Mouse (Mus musculus) layer of hippocampus, adult 2 months (tissue): ENCODE measurements around the gene Trip4. TPM values are rescaled to one million over a fixed set of nuclear protein-coding genes. Genes with fewer than 3 reads are reported as not detected.

Experiments used
- DNase-seq, 2 experiments: peaks; one replicate each; pipeline ENCODE4 v3.0.0; 2022; ENCODE audit warnings: low spot score in 2 of 2
- H3K27ac ChIP-seq: fragments of 200-600 bp; 2 replicates; pipeline ENCODE4 v1.8.1; 2022
- H3K4me3 ChIP-seq: fragments of 200-600 bp; 2 replicates; pipeline ENCODE4 v1.8.1; 2022; ENCODE audit warnings: mild to moderate bottlenecking
- CTCF ChIP-seq: fragments of 200-600 bp; conservative IDR thresholded peaks from 2 replicates; pipeline ENCODE4 v1.8.1; 2022; ENCODE audit warnings: antibody characterized with exemption, mild to moderate bottlenecking, moderate library complexity
- total RNA-seq, 2 experiments: library from RNA; stranded (reverse); gene quantifications; 2 replicates each; pipeline ENCODE4 v1.2.3; 2021

Trip4 gene
- total RNA-seq, 2 experiments from 2014 or later: 39.0 to 41.2 TPM

DNA sequence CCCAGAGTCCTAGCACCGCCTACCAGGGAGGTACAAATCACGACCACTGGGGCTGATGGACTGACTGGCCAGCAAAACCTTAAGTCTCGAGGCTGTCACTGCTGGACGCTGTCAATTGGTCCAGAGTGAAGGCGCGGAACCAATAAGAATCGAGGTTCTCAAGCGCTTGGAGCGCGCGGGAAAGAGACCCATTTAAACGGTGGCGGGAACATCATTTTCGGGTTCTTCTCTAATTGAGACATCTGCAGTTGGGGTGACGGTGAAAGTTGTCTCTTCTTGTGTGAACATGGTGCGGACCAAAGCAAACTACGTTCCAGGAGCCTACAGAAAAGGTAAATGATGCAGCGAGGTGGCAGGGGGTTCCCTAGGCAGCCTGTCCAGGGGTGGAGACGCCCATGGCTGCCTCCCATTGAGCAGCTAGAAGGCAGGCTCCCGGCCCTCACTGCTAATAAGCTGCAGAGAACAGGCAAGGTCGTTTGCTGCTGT, 18.4 kb downstream of the Trip4 start, which contains the start of gene Pclaf:
Pclaf (plus strand) TSS at position 95 of the 486 bp plus-strand sequence.
- peak; percentile 18 to 41 for DNase-seq
- H3K27ac ChIP-seq: no peak within 1 kb of the TSS
- TF ChIP-seq CTCF: no peak
- H3K4me3 ChIP-seq: peak within 1 kb of the TSS; percentile 28

GRCm38 (mm10) chr9:65884564-65885315, 23.9 kb downstream of the Trip4 start:
- peak overlapping the region; percentile 66 for H3K4me3 ChIP-seq
- DNase-seq: peak; percentile 89

DNA sequence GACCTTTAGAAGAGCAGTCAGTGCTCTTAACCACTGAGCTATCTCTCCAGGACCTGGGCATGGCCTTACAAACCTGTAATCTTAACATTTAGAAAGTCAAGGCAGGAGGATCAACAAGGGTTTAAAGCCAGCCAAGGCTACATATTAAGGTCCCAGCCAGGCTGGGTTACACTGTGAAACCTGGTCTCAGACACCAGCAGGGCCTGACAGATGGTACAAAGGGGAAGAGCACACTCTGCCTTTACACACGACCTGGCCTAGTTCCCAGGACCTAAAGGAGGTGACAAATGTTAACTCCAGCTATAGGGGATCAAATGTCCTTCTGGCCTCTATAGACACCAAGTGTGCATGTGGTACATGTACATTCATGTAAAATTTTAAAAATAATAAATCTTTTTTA, 48.9 kb downstream of the Trip4 start:
- H3K27ac ChIP-seq: no peak overlapping the region
- DNase-seq: no peak
- no peak overlapping the region for H3K4me3 ChIP-seq
- no peak for TF ChIP-seq CTCF

More at GRCm38 (mm10) chr9:65884564-65885315, 23.9 kb downstream of the Trip4 start:
- H3K27ac ChIP-seq: peak overlapping the region; percentile 87
- peak; percentile 30 for TF ChIP-seq CTCF

DNA sequence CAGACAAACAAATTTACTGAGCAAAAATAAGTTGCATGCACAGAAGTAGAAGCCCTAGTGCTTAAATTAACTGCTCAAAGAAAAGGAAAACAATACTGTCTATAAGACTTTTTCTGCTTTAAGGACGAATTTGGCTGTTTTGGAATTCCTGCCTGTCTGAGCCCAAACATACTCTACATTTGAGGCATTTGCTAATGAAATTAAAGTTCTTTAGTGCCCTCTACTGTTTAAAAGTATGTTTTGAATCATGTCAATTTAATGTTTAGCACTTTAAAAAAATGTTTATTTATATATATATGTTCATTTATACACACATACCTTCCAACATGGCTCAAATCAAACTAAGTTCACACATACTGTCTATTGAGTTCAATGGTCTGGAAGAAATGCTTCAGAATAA, 58.4 kb downstream of the Trip4 start:
- TF ChIP-seq CTCF: peak; percentile 79
- Histone ChIP-seq H3K4me3 (no peak overlapping the region), H3K27ac (no peak overlapping the region)
- DNase-seq: no peak

DNA sequence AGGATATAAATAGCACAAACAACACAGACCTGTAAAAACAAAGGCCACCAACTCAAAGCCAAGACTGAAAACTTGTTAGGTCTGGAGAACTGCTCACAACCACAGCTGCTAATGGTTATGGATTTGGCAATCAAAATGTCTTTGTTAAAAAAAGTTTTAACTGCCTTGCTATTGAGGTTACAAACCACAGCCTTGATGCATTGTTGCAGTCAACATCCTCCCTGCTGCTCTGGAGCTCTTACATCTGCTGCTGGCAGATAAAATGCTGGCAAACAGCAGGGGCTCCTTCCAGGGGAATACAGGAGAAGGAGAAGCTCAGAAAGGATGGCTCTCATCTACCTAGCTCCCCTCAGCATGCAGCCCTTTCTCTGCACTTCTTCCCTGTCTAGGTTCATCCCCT, 60.4 kb downstream of the Trip4 start:
- Histone ChIP-seq H3K4me3 (no peak overlapping the region), H3K27ac (no peak overlapping the region)
- DNase-seq: no peak
- no peak for TF ChIP-seq CTCF

DNA sequence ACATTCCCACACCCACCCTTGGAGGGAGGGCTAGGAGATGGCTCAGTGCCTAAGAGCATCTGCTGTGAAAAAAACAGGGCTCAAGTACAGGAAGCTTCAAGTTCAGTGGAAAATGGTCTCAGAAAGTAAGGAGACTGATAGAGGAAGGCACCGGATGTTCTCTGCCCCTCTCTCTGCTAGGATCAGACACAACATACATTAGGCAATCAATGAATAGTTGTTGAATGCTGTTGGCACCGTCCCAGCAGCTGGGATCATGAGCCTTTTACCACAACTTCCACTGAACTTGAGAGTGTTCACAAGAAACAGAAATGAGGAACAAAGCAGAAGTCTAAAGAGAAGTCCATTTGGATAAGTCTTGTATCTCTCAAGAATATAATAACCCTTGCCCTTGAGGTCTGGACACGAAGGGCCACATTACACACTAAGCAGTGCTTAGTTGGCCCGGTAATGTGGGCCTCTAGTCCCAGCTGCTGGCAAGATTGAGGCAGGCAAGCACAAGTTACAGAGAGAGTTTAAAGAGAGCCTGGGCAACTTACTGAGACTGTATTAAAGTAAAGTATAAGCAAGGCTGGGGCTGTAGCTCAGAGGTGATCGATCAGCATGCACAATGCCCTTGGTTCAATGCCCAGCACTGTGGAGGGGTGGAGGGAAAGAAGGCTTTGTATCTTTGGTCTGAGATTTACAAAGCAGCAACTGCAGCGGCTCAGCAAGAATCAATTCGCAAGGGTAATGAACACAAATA, 64.0 kb downstream of the Trip4 start:
- DNase-seq: no peak
- H3K4me3 ChIP-seq: no peak overlapping the region
- peak overlapping the region; percentile 28 for H3K27ac ChIP-seq
- TF ChIP-seq CTCF: peak; percentile 27; the same call in 1 of the 2 replicates

DNA sequence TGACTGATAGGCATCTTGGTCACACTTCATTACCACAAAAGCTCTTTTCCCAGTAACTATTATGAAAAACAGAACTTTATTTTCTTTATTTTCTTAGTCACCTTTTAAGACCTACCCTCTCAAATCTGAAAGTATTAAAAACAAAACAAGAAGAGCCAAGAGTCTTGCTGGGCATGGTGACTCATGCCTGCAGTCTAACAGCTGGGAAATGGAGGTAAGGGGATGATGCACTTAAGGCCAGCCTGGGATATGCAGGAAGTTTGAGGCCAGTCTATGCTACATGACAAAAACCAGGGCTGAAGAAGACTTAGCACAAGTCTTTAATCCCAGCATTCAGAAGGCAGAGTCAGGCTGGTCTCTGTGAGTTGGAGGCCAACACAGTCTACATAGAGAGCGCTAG, 68.8 kb downstream of the Trip4 start:
- Histone ChIP-seq H3K4me3 (no peak overlapping the region), H3K27ac (no peak overlapping the region)
- no peak for TF ChIP-seq CTCF
- DNase-seq: no peak

DNA sequence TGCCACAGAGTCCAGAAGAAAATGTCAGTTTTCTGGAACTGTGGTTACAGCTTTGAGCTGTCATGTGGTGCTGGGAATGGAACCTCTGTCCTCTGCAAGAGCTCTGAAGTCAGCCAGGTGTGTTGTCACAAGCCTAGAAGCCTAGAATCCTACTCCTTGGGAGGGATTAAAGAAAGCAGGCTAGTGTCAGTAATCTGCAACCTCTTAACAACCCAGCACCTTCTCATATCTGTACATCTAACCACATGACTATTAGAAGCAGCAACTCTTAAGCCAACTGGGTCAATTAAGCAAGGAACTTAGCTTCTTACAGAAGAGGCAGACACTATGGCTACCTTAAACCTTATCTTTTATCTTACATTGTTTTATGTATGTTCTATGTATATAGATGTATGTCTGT, 71.7 kb downstream of the Trip4 start:
- Histone ChIP-seq H3K4me3 (no peak overlapping the region), H3K27ac (no peak overlapping the region)
- DNase-seq: no peak
- no peak for TF ChIP-seq CTCF

GRCm38 (mm10) chr9:65834628-65835354, 73.8 kb downstream of the Trip4 start:
- no peak for TF ChIP-seq CTCF
- DNase-seq: no peak

DNA sequence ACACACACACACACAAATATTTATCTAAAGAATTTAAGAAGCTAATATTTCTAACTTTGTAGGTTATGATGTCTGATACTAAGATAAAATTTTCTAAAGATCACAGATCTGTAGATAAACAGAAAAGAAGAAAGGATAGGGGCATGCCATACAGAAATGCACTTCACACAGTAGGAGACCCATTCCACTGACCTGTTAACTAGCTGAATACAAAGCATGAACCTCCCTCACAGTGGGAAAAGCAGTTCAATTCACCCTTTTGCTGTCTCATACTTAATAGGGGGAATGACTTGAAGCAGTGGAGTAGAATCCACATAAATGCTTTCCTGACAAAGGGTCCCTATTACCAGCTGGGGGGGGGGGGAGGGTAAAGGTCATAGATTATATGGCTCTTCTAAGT, 75.0 kb downstream of the Trip4 start:
- DNase-seq: no peak
- no peak for TF ChIP-seq CTCF
- H3K4me3 ChIP-seq: no peak overlapping the region
- H3K27ac ChIP-seq: no peak overlapping the region

More at GRCm38 (mm10) chr9:65834628-65835354, 73.8 kb downstream of the Trip4 start:
- Histone ChIP-seq H3K27ac (no peak overlapping the region), H3K4me3 (no peak overlapping the region)

DNA sequence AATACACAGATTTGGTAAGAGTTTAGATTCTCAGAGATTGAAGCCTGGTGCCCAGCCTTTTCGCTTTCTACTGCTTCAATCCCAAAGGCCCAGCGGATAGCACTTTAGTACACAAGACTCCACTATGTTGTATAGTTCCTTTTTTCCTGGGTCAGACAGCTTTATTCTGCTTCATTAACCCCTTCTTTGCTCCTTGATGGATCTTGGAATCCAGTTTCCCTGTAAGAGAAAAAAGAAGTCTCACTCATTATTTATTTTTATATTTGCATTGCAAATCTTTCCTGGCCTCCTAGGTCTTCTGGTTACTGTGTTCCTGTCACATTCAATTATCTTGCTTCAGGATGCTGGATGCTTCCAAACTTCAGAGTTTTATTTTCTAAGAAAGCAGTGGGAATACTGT, 75.4 kb downstream of the Trip4 start:
- Histone ChIP-seq H3K4me3 (no peak overlapping the region), H3K27ac (no peak overlapping the region)
- no peak for DNase-seq
- no peak for TF ChIP-seq CTCF

- no peak for TF ChIP-seq CTCF
- no peak for DNase-seq
- Histone ChIP-seq H3K4me3 (no peak overlapping the region), H3K27ac (peak overlapping the region; percentile 15; the same call in 1 of the 2 replicates)
These were observed 76.6 kb downstream of the Trip4 start for GRCm38 (mm10) chr9:65832041-65832440.

- H3K27ac ChIP-seq: no peak overlapping the region
- H3K4me3 ChIP-seq: no peak overlapping the region
- no peak for TF ChIP-seq CTCF
- DNase-seq: no peak
These were observed 77.4 kb downstream of the Trip4 start for GRCm38 (mm10) chr9:65831164-65831563.
